Mouse (Mus musculus) right cerebral cortex, postnatal 25 days (tissue): Measurements from ENCODE around the gene Hnrnpdl.

Source experiments
- DNase-seq: peaks from one replicate; pipeline ENCODE4 v3.0.0; 2022

The Hnrnpdl gene

DNA sequence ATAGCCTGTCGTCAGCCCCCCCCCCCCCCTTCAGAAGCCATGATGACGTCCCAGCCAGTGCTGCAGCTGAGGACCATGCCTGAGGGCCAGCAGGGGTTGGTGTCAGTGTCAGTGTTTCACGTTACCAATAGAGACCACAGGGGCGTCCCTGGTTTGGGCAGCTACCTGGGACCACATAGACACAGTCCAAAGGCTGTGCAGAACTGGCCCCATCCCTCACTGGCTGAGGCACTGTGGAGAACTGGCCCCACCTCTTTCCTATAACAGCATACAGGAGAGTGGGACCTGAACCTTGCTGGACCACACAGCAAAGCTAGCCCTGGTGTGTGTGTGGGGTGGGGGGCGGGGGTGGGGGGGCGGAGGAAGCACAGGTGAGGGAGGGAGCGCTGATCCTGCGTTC is 39.0 kb downstream of the Hnrnpdl start:
- no peak for DNase-seq

DNA sequence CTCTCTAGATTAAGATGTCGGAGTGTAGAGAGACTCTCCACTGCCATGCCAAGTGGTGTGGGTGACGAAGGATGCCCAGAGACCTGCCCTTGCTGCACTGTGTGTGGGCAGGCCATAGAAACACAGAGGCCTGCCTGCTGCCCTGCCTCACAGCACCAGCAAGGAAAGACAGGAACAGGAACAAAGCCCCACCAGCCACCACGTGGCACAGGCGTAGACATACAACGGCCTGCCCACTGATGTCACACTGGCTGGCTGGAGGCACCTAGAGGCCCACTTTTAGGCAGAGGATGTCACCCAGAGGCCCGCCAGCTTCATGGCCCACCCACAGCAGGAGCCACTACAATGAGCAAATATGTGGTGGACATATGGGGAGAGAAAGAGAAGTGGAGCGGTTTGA is 39.4 kb downstream of the Hnrnpdl start:
- DNase-seq: no peak

DNA sequence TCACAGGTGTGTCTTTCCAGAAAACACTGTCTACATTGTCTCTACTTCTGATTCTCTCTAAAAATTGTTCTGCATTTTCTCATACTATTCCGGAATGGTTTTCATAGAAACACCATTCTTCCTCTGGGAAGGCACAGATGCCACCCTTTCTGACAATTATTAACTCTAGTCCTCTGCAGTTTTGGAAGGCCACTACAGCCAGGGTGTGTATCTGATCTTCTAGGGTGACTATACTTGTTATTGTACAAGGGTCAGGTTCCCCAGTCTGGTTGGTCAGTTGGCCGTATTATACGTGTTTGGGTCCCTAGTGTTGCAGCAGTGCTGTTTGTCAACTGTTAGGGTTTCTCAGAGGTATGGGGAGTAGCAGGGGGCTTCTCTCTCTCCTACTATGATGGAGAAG is 44.8 kb downstream of the Hnrnpdl start:
- DNase-seq: no peak

DNA sequence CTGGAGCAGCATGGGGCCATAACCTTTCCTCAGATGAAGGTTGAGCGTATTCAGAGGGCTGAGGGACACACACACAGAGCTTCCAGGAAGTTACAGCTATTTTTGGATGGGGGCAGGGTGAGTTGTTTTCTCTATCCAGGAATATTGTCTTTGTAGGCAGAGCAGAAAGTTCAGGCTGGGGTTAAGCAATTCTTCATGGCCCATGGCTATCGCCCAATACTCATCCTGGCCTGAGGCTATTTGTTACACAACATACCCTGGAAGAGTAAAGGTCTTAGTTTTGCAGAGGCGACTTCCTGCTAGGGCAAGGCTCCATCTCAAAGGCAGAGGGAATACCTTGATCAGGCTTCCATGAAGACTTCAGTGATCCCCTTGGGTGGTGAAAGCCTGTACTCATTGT is 45.3 kb downstream of the Hnrnpdl start:
- DNase-seq: no peak
